Mouse (Mus musculus): ENCODE measurements around the gene Idh2. TPM values are rescaled to one million over a fixed set of nuclear protein-coding genes. Genes with fewer than 3 reads are reported as not detected.
A peak's percentile ranks its signal among the peaks of the same experiment; 100 is the strongest.
"Not testable (repeated sequence)": the region's sequence is repeated elsewhere in the genome, so short reads cannot be mapped to it uniquely, and the experiment has no call there.

Idh2 gene
- polyA plus RNA-seq, 1 experiment from 2014 or later = 403 TPM

GRCm38 (mm10) chr7:80132541-80132940 lies 17.3 kb upstream of the Idh2 start:
- H3K27ac ChIP-seq (ENCODE audit: low read depth, low read length) = no peak overlapping the region
- no peak overlapping the region for H3K9ac ChIP-seq (ENCODE audit: low read length)
- H3K27me3 ChIP-seq (ENCODE audit: control insufficient read depth, insufficient read depth, low read length) = no peaks in the 10 kb centered on the region
- no peaks in the 10 kb centered on the region for H3K36me3 ChIP-seq (ENCODE audit: control insufficient read depth, insufficient read depth, low read length)
- H3K4me2 ChIP-seq (ENCODE audit: low read depth, low read length, severe bottlenecking) = no peak overlapping the region
- H3K9me3 ChIP-seq (ENCODE audit: control insufficient read depth, low read length) = no peaks in the 10 kb centered on the region; the same call in 1 of the 2 replicates
- DNase-seq (ENCODE audit: low spot score) (peak; percentile 69), ATAC-seq (replicated peaks; ENCODE audit: low FRiP score) (no peak)
- 61% methylated on average over 9 of the region's 9 CpGs for WGBS
- no peak overlapping the region for H3K4me3 ChIP-seq (ENCODE audit: low read depth, low read length)
- H3K4me1 ChIP-seq (replicated peaks; ENCODE audit: control insufficient read depth, insufficient read depth, low read length) = no peaks in the 10 kb centered on the region

- H3K36me3 ChIP-seq (ENCODE audit: control insufficient read depth, insufficient read depth, low read length); ATAC-seq (replicated peaks; ENCODE audit: low FRiP score); H3K4me3 ChIP-seq (ENCODE audit: low read depth, low read length); H3K4me2 ChIP-seq (ENCODE audit: low read depth, low read length, severe bottlenecking); H3K4me1 ChIP-seq (replicated peaks; ENCODE audit: control insufficient read depth, insufficient read depth, low read length); H3K27me3 ChIP-seq (ENCODE audit: control insufficient read depth, insufficient read depth, low read length); H3K27ac ChIP-seq (ENCODE audit: low read depth, low read length); DNase-seq (ENCODE audit: low spot score); H3K9me3 ChIP-seq (ENCODE audit: control insufficient read depth, low read length); H3K9ac ChIP-seq (ENCODE audit: low read length): not testable (repeated sequence)
- 72% methylated on average over 7 of the region's 7 CpGs for WGBS
Observed at GRCm38 (mm10) chr7:80131315-80131714, 16.1 kb upstream of the Idh2 start.

GRCm38 (mm10) chr7:80130344-80131055 lies 15.3 kb upstream of the Idh2 start:
- H3K27ac ChIP-seq (ENCODE audit: low read depth, low read length) = no peak overlapping the region
- H3K36me3 ChIP-seq (ENCODE audit: control insufficient read depth, insufficient read depth, low read length) = no peaks in the 10 kb centered on the region
- H3K4me1 ChIP-seq (replicated peaks; ENCODE audit: control insufficient read depth, insufficient read depth, low read length) = no peaks in the 10 kb centered on the region
- no peak overlapping the region for H3K9ac ChIP-seq (ENCODE audit: low read length)
- no peaks in the 10 kb centered on the region for H3K27me3 ChIP-seq (ENCODE audit: control insufficient read depth, insufficient read depth, low read length)
- ATAC-seq (replicated peaks; ENCODE audit: low FRiP score) = no peak
- H3K9me3 ChIP-seq (ENCODE audit: control insufficient read depth, low read length) = no peaks in the 10 kb centered on the region
- H3K4me3 ChIP-seq (ENCODE audit: low read depth, low read length) = no peak overlapping the region
- H3K4me2 ChIP-seq (ENCODE audit: low read depth, low read length, severe bottlenecking) = no peak overlapping the region
- no peak for DNase-seq (ENCODE audit: low spot score)
- WGBS = 47% methylated on average over 12 of the region's 12 CpGs

- H3K9me3 ChIP-seq (ENCODE audit: control insufficient read depth, low read length) = no peaks in the 10 kb centered on the region
- 74% methylated on average over 4 of the region's 4 CpGs for WGBS
Observed at GRCm38 (mm10) chr7:80129278-80129677, 14.1 kb upstream of the Idh2 start.

GRCm38 (mm10) chr7:80123672-80124071 lies 8.5 kb upstream of the Idh2 start:
- 87% methylated on average over 2 of the region's 2 CpGs for WGBS

More at GRCm38 (mm10) chr7:80129278-80129677, 14.1 kb upstream of the Idh2 start:
- Histone ChIP-seq H3K4me2 (ENCODE audit: low read depth, low read length, severe bottlenecking) (no peak overlapping the region), H3K9ac (ENCODE audit: low read length) (no peak overlapping the region), H3K4me1 (replicated peaks; ENCODE audit: control insufficient read depth, insufficient read depth, low read length) (no peaks in the 10 kb centered on the region), H3K4me3 (ENCODE audit: low read depth, low read length) (no peak overlapping the region), H3K27me3 (ENCODE audit: control insufficient read depth, insufficient read depth, low read length) (no peaks in the 10 kb centered on the region), H3K27ac (ENCODE audit: low read depth, low read length) (no peak overlapping the region), H3K36me3 (ENCODE audit: control insufficient read depth, insufficient read depth, low read length) (no peaks in the 10 kb centered on the region)
- ATAC-seq (replicated peaks; ENCODE audit: low FRiP score) (no peak), DNase-seq (ENCODE audit: low spot score) (no peak)

GRCm38 (mm10) chr7:80123115-80123514 lies 7.9 kb upstream of the Idh2 start:
- Histone ChIP-seq H3K27ac (ENCODE audit: low read depth, low read length) (no peak overlapping the region), H3K9ac (ENCODE audit: low read length) (no peak overlapping the region), H3K4me2 (ENCODE audit: low read depth, low read length, severe bottlenecking) (no peak overlapping the region), H3K9me3 (ENCODE audit: control insufficient read depth, low read length) (no peaks in the 10 kb centered on the region), H3K4me3 (ENCODE audit: low read depth, low read length) (no peak overlapping the region), H3K27me3 (ENCODE audit: control insufficient read depth, insufficient read depth, low read length) (no peaks in the 10 kb centered on the region; the same call in 1 of the 2 replicates), H3K36me3 (ENCODE audit: control insufficient read depth, insufficient read depth, low read length) (no peaks in the 10 kb centered on the region), H3K4me1 (replicated peaks; ENCODE audit: control insufficient read depth, insufficient read depth, low read length) (no peaks in the 10 kb centered on the region)
- DNase-seq (ENCODE audit: low spot score) = no peak
- ATAC-seq (replicated peaks; ENCODE audit: low FRiP score) = no peak
- 72% methylated on average over 4 of the region's 4 CpGs for whole genome bisulfite sequencing

More at GRCm38 (mm10) chr7:80123672-80124071, 8.5 kb upstream of the Idh2 start:
- Histone ChIP-seq H3K36me3 (ENCODE audit: control insufficient read depth, insufficient read depth, low read length) (no peaks in the 10 kb centered on the region), H3K4me2 (ENCODE audit: low read depth, low read length, severe bottlenecking) (no peak overlapping the region), H3K4me3 (ENCODE audit: low read depth, low read length) (no peak overlapping the region), H3K4me1 (replicated peaks; ENCODE audit: control insufficient read depth, insufficient read depth, low read length) (no peaks in the 10 kb centered on the region), H3K27ac (ENCODE audit: low read depth, low read length) (no peak overlapping the region), H3K9ac (ENCODE audit: low read length) (no peak overlapping the region), H3K27me3 (ENCODE audit: control insufficient read depth, insufficient read depth, low read length) (no peaks in the 10 kb centered on the region; the same call in 1 of the 2 replicates), H3K9me3 (ENCODE audit: control insufficient read depth, low read length) (no peaks in the 10 kb centered on the region)
- DNase-seq (ENCODE audit: low spot score) (no peak), ATAC-seq (replicated peaks; ENCODE audit: low FRiP score) (no peak)

GRCm38 (mm10) chr7:80121083-80121482 lies 5.9 kb upstream of the Idh2 start:
- ATAC-seq (replicated peaks; ENCODE audit: low FRiP score) (no peak), DNase-seq (ENCODE audit: low spot score) (no peak)
- H3K36me3 ChIP-seq (ENCODE audit: control insufficient read depth, insufficient read depth, low read length) = no peaks in the 10 kb centered on the region
- no peaks in the 10 kb centered on the region; the same call in 1 of the 2 replicates for H3K27me3 ChIP-seq (ENCODE audit: control insufficient read depth, insufficient read depth, low read length)
- H3K9ac ChIP-seq (ENCODE audit: low read length) = no peak overlapping the region
- no peak overlapping the region for H3K27ac ChIP-seq (ENCODE audit: low read depth, low read length)
- H3K4me2 ChIP-seq (ENCODE audit: low read depth, low read length, severe bottlenecking) = no peak overlapping the region
- WGBS = 85% methylated on average over 5 of the region's 5 CpGs
- H3K9me3 ChIP-seq (ENCODE audit: control insufficient read depth, low read length) = no peaks in the 10 kb centered on the region
- no peaks in the 10 kb centered on the region for H3K4me1 ChIP-seq (replicated peaks; ENCODE audit: control insufficient read depth, insufficient read depth, low read length)
- H3K4me3 ChIP-seq (ENCODE audit: low read depth, low read length) = no peak overlapping the region

- H3K4me2 ChIP-seq (ENCODE audit: low read depth, low read length, severe bottlenecking) = no peak overlapping the region
- no peak overlapping the region for H3K4me3 ChIP-seq (ENCODE audit: low read depth, low read length)
- H3K4me1 ChIP-seq (replicated peaks; ENCODE audit: control insufficient read depth, insufficient read depth, low read length) = peaks cover under 1% of the 10 kb centered on the region
- DNase-seq (ENCODE audit: low spot score) (no peak), ATAC-seq (replicated peaks; ENCODE audit: low FRiP score) (no peak)
- no peaks in the 10 kb centered on the region; the same call in 1 of the 2 replicates for H3K27me3 ChIP-seq (ENCODE audit: control insufficient read depth, insufficient read depth, low read length)
- no peaks in the 10 kb centered on the region for H3K36me3 ChIP-seq (ENCODE audit: control insufficient read depth, insufficient read depth, low read length)
- no peak overlapping the region for H3K27ac ChIP-seq (ENCODE audit: low read depth, low read length)
- H3K9ac ChIP-seq (ENCODE audit: low read length) = no peak overlapping the region
- WGBS = 87% methylated on average over 4 of the region's 4 CpGs
- no peaks in the 10 kb centered on the region for H3K9me3 ChIP-seq (ENCODE audit: control insufficient read depth, low read length)
Observed at GRCm38 (mm10) chr7:80119198-80119597, 4.0 kb upstream of the Idh2 start.

- Histone ChIP-seq H3K4me3 (ENCODE audit: low read depth, low read length) (no peak overlapping the region), H3K4me1 (replicated peaks; ENCODE audit: control insufficient read depth, insufficient read depth, low read length) (peaks cover 8% of the 10 kb centered on the region)
Observed at GRCm38 (mm10) chr7:80116158-80116557, 966 bp upstream of the Idh2 start.

More at GRCm38 (mm10) chr7:80116158-80116557, 966 bp upstream of the Idh2 start:
- ATAC-seq (replicated peaks; ENCODE audit: low FRiP score) (no peak), DNase-seq (ENCODE audit: low spot score) (no peak)
- Histone ChIP-seq H3K27me3 (ENCODE audit: control insufficient read depth, insufficient read depth, low read length) (no peaks in the 10 kb centered on the region), H3K27ac (ENCODE audit: low read depth, low read length) (no peak overlapping the region), H3K4me2 (ENCODE audit: low read depth, low read length, severe bottlenecking) (peak overlapping the region; percentile 82; the same call in 1 of the 2 replicates), H3K9me3 (ENCODE audit: control insufficient read depth, low read length) (no peaks in the 10 kb centered on the region), H3K9ac (ENCODE audit: low read length) (peak overlapping the region; percentile 98; the same call in 1 of the 2 replicates), H3K36me3 (ENCODE audit: control insufficient read depth, insufficient read depth, low read length) (no peaks in the 10 kb centered on the region)
- WGBS = 84% methylated on average over 2 of the region's 2 CpGs
